Mouse (Mus musculus) embryonic facial prominence, embryonic 12.5 days (tissue): ENCODE measurements at regions not wholly inside any gene's neighbourhood (a gene's known extent, or its start where the extent isn't known, plus 50 kb on each side); places are given as distances from the start of the nearest gene placed in this dataset.
"Not testable (repeated sequence)": the region's sequence is repeated elsewhere in the genome, so short reads cannot be mapped to it uniquely, and the experiment has no call there.

Experiments
- ATAC-seq: fragments of 200-750 bp; cut with Nextera tagmentation; 2 replicates; pipeline ENCODE4 v1.8.0; 2017; ENCODE audit not compliant: insufficient number of reproducible peaks, insufficient read depth, low FRiP score, low TSS enrichment
- H3K27ac ChIP-seq: fragments of 300-500 bp; sonication (generic); 2 replicates; pipeline ENCODE4 v1.5.1; 2016; ENCODE audit warnings: mild to moderate bottlenecking
- H3K27me3 ChIP-seq: fragments of 300-500 bp; sonication (generic); 2 replicates; pipeline ENCODE4 v1.6.1; 2016; ENCODE audit warnings: mild to moderate bottlenecking, moderate library complexity
- H3K36me3 ChIP-seq: fragments of 300-500 bp; sonication (generic); 2 replicates; pipeline ENCODE4 v1.6.1; 2016; ENCODE audit warnings: mild to moderate bottlenecking
- H3K4me1 ChIP-seq: fragments of 300-500 bp; sonication (generic); 2 replicates; pipeline ENCODE4 v1.6.1; 2016
- H3K4me2 ChIP-seq: fragments of 300-500 bp; sonication (generic); replicated peaks from 2 replicates; pipeline ENCODE4 v1.6.1; 2016; ENCODE audit warnings: mild to moderate bottlenecking, moderate library complexity
- H3K4me3 ChIP-seq: fragments of 300-500 bp; sonication (generic); 2 replicates; pipeline ENCODE4 v1.5.1; 2016; ENCODE audit warnings: mild to moderate bottlenecking
- H3K9ac ChIP-seq: fragments of 300-500 bp; sonication (generic); 2 replicates; pipeline ENCODE4 v1.6.1; 2016; ENCODE audit warnings: mild to moderate bottlenecking, moderate library complexity
- H3K9me3 ChIP-seq: fragments of 300-500 bp; sonication (generic); 2 replicates; pipeline ENCODE4 v1.6.1; 2016; ENCODE audit warnings: mild to moderate bottlenecking, moderate library complexity
- whole genome bisulfite sequencing: fragments of 180-500 bp; shearing (Covaris S2); methylation state at CpG from one replicate; pipeline ENCODE4 v1.1.7; 2016; 5-methylcytosine and 5-hydroxymethylcytosine counted together

GRCm38 (mm10) chr4:69576256-69576655, 622.1 kb upstream of the Brinp1 start:
- no peaks in the 10 kb centered on the region for H3K9me3 ChIP-seq
- H3K27ac ChIP-seq, result no peak overlapping the region
- no peak overlapping the region for H3K4me3 ChIP-seq
- H3K36me3 ChIP-seq, result no peaks in the 10 kb centered on the region
- no peak for ATAC-seq
- H3K9ac ChIP-seq, result no peak overlapping the region
- H3K4me2 ChIP-seq, result no peak overlapping the region
- H3K4me1 ChIP-seq, result no peaks in the 10 kb centered on the region
- no peaks in the 10 kb centered on the region for H3K27me3 ChIP-seq
- WGBS, result 59% methylated on average over 3 of the region's 3 CpGs

GRCm38 (mm10) chr4:69548104-69548503, 593.9 kb upstream of the Brinp1 start:
- Histone ChIP-seq H3K9me3 (no peaks in the 10 kb centered on the region), H3K9ac (no peak overlapping the region), H3K4me1 (no peaks in the 10 kb centered on the region), H3K4me2 (no peak overlapping the region), H3K27me3 (no peaks in the 10 kb centered on the region), H3K27ac (no peak overlapping the region), H3K4me3 (no peak overlapping the region), H3K36me3 (no peaks in the 10 kb centered on the region)
- 78% methylated on average over 2 of the region's 2 CpGs for WGBS
- no peak for ATAC-seq

GRCm38 (mm10) chr4:69538172-69538908, 584.1 kb upstream of the Brinp1 start:
- H3K4me2 ChIP-seq, result no peak overlapping the region
- no peaks in the 10 kb centered on the region for H3K4me1 ChIP-seq
- H3K27me3 ChIP-seq, result no peaks in the 10 kb centered on the region
- 75% methylated on average over 6 of the region's 6 CpGs for WGBS
- no peak overlapping the region for H3K9ac ChIP-seq
- no peak overlapping the region for H3K27ac ChIP-seq
- H3K4me3 ChIP-seq, result no peak overlapping the region
- ATAC-seq, result no peak
- no peaks in the 10 kb centered on the region for H3K9me3 ChIP-seq
- no peaks in the 10 kb centered on the region for H3K36me3 ChIP-seq

- Histone ChIP-seq H3K9me3 (no peaks in the 10 kb centered on the region), H3K27ac (no peak overlapping the region), H3K4me2 (no peak overlapping the region), H3K4me3 (no peak overlapping the region), H3K36me3 (no peaks in the 10 kb centered on the region), H3K27me3 (no peaks in the 10 kb centered on the region), H3K9ac (no peak overlapping the region), H3K4me1 (no peaks in the 10 kb centered on the region)
- no peak for ATAC-seq
- 73% methylated on average over 3 of the region's 3 CpGs for WGBS
These were observed 578.9 kb upstream of the Brinp1 start for GRCm38 (mm10) chr4:69533107-69533506.

- H3K4me1 ChIP-seq, result no peaks in the 10 kb centered on the region
- H3K9ac ChIP-seq, result no peak overlapping the region
- no peak overlapping the region for H3K27ac ChIP-seq
- no peaks in the 10 kb centered on the region for H3K9me3 ChIP-seq
- H3K4me3 ChIP-seq, result no peak overlapping the region
- no peak for ATAC-seq
- H3K36me3 ChIP-seq, result no peaks in the 10 kb centered on the region
- no peaks in the 10 kb centered on the region for H3K27me3 ChIP-seq
- WGBS, result 88% methylated on average over 2 of the region's 2 CpGs
- no peak overlapping the region for H3K4me2 ChIP-seq
These were observed 568.9 kb upstream of the Brinp1 start for GRCm38 (mm10) chr4:69523112-69523511.

- H3K27ac ChIP-seq, result no peak overlapping the region
- no peaks in the 10 kb centered on the region for H3K27me3 ChIP-seq
- H3K4me1 ChIP-seq, result no peaks in the 10 kb centered on the region
- ATAC-seq, result no peak
- no peaks in the 10 kb centered on the region for H3K36me3 ChIP-seq
- no peak overlapping the region for H3K4me3 ChIP-seq
- H3K9me3 ChIP-seq, result no peaks in the 10 kb centered on the region
- H3K4me2 ChIP-seq, result no peak overlapping the region
- no peak overlapping the region for H3K9ac ChIP-seq
- 63% methylated on average over 4 of the region's 4 CpGs for WGBS
These were observed 554.1 kb upstream of the Brinp1 start for GRCm38 (mm10) chr4:69508281-69508680.

- H3K4me2 ChIP-seq, result no peak overlapping the region
- H3K27me3 ChIP-seq, result no peaks in the 10 kb centered on the region
- WGBS, result 88% methylated on average over 1 of the region's 1 CpGs
- H3K4me1 ChIP-seq, result no peaks in the 10 kb centered on the region
- H3K9me3 ChIP-seq, result no peaks in the 10 kb centered on the region
- no peak overlapping the region for H3K9ac ChIP-seq
- no peaks in the 10 kb centered on the region for H3K36me3 ChIP-seq
- no peak for ATAC-seq
- no peak overlapping the region for H3K4me3 ChIP-seq
- no peak overlapping the region for H3K27ac ChIP-seq
These were observed 517.0 kb upstream of the Brinp1 start for GRCm38 (mm10) chr4:69471200-69471599.

GRCm38 (mm10) chr4:69459990-69460389, 505.8 kb upstream of the Brinp1 start:
- Histone ChIP-seq H3K36me3 (no peaks in the 10 kb centered on the region), H3K4me3 (no peak overlapping the region), H3K27me3 (no peaks in the 10 kb centered on the region), H3K9ac (no peak overlapping the region), H3K4me2 (no peak overlapping the region), H3K4me1 (no peaks in the 10 kb centered on the region), H3K9me3 (no peaks in the 10 kb centered on the region), H3K27ac (no peak overlapping the region)
- ATAC-seq, result peak; percentile 28; the same call in 1 of the 2 replicates

GRCm38 (mm10) chr4:69456420-69456819, 502.2 kb upstream of the Brinp1 start:
- Histone ChIP-seq H3K27me3 (no peaks in the 10 kb centered on the region), H3K27ac (no peak overlapping the region), H3K9me3 (no peaks in the 10 kb centered on the region), H3K36me3 (no peaks in the 10 kb centered on the region), H3K4me1 (no peaks in the 10 kb centered on the region), H3K4me2 (no peak overlapping the region), H3K4me3 (no peak overlapping the region), H3K9ac (no peak overlapping the region)
- 92% methylated on average over 4 of the region's 4 CpGs for WGBS
- ATAC-seq, result no peak

GRCm38 (mm10) chr4:69446161-69446560, 492.0 kb upstream of the Brinp1 start:
- H3K9me3 ChIP-seq, result no peaks in the 10 kb centered on the region
- H3K9ac ChIP-seq, result no peak overlapping the region
- H3K4me1 ChIP-seq, result no peaks in the 10 kb centered on the region
- H3K27ac ChIP-seq, result no peak overlapping the region
- no peak for ATAC-seq
- no peak overlapping the region for H3K4me2 ChIP-seq
- H3K27me3 ChIP-seq, result no peaks in the 10 kb centered on the region
- 86% methylated on average over 6 of the region's 6 CpGs for WGBS
- H3K36me3 ChIP-seq, result no peaks in the 10 kb centered on the region
- no peak overlapping the region for H3K4me3 ChIP-seq

GRCm38 (mm10) chr4:69443956-69444355, 489.8 kb upstream of the Brinp1 start:
- no peaks in the 10 kb centered on the region for H3K36me3 ChIP-seq
- no peak overlapping the region for H3K27ac ChIP-seq
- no peak overlapping the region for H3K4me2 ChIP-seq
- H3K4me1 ChIP-seq, result no peaks in the 10 kb centered on the region
- H3K9ac ChIP-seq, result no peak overlapping the region
- H3K27me3 ChIP-seq, result no peaks in the 10 kb centered on the region
- H3K9me3 ChIP-seq, result no peaks in the 10 kb centered on the region
- WGBS, result 84% methylated on average over 2 of the region's 2 CpGs
- ATAC-seq, result no peak
- no peak overlapping the region for H3K4me3 ChIP-seq

- no peaks in the 10 kb centered on the region for H3K36me3 ChIP-seq
- 86% methylated on average over 9 of the region's 9 CpGs for WGBS
- H3K4me2 ChIP-seq, result no peak overlapping the region
- H3K4me3 ChIP-seq, result no peak overlapping the region
- no peaks in the 10 kb centered on the region for H3K27me3 ChIP-seq
- no peaks in the 10 kb centered on the region for H3K4me1 ChIP-seq
- H3K27ac ChIP-seq, result no peak overlapping the region
- ATAC-seq, result no peak
- no peaks in the 10 kb centered on the region for H3K9me3 ChIP-seq
- H3K9ac ChIP-seq, result no peak overlapping the region
These were observed 481.2 kb upstream of the Brinp1 start for GRCm38 (mm10) chr4:69435390-69435789.

GRCm38 (mm10) chr4:69410411-69410810, 456.2 kb upstream of the Brinp1 start:
- H3K27ac ChIP-seq, H3K4me2 ChIP-seq, H3K4me3 ChIP-seq, H3K4me1 ChIP-seq, H3K9me3 ChIP-seq, H3K27me3 ChIP-seq, H3K9ac ChIP-seq, H3K36me3 ChIP-seq, ATAC-seq: not testable (repeated sequence)
- WGBS, result 96% methylated on average over 23 of the region's 23 CpGs
